Mouse (Mus musculus) heart, adult 8-10 months (tissue): ENCODE results near the gene Unc13d. TPM values are rescaled to one million over a fixed set of nuclear protein-coding genes. Genes with fewer than 3 reads are reported as not detected.
"Not testable (repeated sequence)": the region's sequence is repeated elsewhere in the genome, so short reads cannot be mapped to it uniquely, and the experiment has no call there.

ENCODE experiments used
- DNase-seq: peaks from one replicate; pipeline ENCODE4 v3.0.0; 2022; ENCODE audit warnings: low spot score
- total RNA-seq, 4 experiments: library from RNA; stranded (reverse); gene quantifications; 2 replicates each; pipeline ENCODE4 v1.2.4; 2022

The Unc13d gene
- total RNA-seq, 4 experiments from 2014 or later, result 0.41 to 1.4 (median 0.83) TPM

DNA sequence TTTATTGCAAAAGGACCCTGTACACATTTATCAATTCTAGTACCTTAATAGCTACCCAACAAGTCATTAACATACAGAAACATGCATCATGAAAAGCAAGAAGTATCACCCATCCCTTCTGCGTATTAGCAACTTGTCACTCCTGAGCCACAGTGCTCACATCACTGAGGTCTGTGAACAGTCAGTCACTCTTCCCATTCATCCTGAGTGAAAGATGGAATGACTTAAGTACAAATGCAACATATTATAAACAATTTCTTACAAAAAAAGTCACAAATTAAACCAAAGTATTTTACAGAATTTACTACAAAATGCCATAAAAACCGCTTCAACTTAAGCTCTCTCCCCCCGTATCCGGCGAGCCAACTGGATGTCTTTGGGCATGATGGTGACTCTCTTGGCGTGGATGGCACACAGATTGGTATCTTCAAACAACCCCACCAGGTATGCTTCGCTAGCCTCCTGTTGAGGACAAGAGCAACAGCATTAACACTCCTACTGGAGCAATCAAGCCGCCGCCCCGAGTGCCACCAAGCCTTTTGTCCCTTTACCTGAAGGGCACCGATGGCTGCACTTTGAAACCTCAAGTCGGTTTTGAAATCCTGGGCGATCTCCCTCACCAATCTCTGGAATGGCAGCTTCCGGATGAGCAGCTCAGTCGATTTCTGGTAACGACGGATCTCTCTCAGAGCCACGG, 54.5 kb downstream of the Unc13d start:
- DNase-seq, result not testable (repeated sequence)

DNA sequence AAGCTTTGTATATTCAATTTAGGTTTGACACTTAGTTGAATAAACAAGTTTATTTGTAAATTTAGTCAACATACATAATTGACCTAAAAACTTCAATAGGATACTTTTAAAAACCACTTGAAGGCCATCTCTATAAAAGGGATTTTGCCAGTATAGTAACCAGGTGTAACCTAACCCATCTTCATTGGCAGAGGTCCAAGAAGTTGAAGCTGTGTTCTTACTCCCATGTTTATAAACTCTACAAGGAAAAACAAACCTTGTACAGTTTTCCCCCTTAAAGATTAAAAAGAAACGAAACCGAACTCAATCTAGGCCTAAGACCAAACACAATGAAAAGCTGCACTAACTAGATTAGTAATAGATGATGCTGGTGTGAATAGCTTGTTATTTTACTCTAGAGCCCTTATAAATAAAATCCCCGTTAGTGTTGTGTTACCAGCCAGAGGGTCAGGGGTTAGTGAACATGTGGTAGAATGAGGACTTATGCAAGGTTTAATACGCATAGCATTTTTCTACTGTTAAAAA, 55.4 kb downstream of the Unc13d start:
- DNase-seq, result no peak

DNA sequence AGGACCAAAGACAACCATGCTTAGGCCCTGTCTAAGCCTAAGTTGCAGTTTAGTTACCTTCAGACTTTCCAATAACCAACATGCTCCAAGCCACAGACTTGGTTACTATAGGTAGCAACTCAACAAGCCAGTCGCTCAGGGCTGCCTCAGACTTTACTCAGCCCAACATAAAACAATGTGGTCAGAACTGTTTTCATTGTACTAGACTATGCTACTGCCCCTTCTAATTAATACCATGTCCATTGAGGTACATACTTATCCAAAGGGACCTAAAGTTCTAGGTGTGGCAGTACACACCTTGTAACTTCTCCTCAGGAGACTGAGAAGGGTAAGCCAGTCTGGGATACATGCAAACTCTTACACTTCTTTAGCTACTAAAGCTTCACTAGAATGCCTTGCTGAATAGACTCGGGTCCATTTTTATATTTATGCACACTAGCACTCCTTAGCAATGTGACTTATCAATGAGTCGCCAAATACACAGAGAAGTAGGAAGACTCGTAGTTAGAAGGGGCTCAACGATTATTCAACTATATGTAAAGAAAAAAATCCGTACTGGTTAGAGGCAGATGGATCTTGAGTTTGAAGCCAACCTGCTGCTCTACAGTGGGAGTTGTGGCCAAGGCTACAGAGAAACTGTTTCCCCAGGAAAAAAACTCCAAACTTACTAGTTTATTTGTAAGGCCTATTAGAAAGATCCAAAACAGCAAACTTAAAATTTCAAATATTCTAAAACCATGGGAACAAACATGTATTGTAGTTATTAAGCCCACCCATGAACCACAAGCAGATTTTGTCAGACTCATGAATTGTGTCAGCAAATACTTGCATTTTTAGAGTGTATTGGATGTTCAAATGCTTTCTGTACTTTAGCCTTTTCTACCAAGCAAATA, 56.2 kb downstream of the Unc13d start:
- no peak for DNase-seq

- DNase-seq, result no peak
Observed at GRCm38 (mm10) chr11:116020519-116020922, 57.2 kb downstream of the Unc13d start.

DNA sequence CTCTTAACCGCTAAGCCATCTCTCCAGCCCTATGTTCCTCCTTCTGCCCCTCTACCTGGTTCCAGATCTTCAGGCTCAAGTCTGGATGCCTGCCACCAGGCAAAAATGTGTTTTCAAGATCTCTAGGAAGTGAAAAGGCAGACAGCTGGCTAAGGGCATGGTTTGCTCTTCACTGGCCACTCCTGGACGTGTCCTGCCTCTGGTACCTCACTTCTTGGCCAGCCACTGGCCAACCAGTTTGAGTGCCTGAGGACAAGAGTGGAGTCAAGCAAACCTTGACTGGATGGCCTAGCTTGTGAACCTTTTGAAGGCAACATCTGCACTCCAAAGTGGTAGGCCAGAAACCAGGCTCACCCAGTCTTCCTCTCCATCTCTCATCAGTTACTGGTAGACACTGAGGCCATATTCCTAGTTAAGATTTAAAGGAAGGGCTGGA, 57.8 kb downstream of the Unc13d start:
- DNase-seq, result no peak

DNA sequence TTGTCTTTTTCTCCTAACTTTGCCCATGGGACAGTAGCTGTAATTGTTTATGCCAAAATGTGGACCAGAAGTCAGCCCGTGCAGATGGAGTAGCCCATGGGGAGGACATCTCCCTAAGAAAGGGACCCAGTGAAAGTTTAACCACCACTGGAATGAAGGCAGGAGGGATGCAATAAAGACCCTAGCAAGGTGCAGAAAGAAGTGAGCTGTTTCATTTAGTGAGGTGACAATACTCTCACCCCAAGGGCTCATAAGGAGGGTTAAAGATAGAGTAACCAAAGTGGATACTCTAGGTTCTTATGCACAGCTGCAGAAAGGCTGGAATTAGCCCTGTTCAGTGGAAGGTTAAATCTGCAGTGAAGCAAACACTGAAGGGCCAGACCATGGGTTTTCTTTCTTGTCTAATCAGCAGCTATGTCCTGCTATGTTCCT, 58.4 kb downstream of the Unc13d start:
- no peak for DNase-seq

- not testable (repeated sequence) for DNase-seq
Observed at GRCm38 (mm10) chr11:116018867-116019266, 58.9 kb downstream of the Unc13d start.

DNA sequence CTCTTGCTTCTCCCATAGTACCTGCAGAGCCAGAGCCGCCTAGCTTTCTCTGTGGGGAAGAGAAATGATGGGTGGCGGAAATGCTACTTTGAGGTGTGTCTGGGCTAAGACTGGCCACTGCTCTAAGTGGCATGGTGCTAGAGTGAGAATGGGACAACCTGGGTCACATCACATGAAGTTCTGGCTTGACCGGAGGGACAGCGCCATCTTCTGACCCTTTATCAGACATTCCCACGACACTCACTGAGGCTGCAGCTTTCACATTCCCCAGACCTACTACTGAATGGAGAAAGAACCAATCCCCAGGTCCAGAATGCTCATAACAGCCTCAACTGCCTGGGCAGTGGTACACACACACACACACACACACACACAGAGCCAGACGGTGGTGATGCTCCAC, 59.7 kb downstream of the Unc13d start:
- no peak for DNase-seq

DNA sequence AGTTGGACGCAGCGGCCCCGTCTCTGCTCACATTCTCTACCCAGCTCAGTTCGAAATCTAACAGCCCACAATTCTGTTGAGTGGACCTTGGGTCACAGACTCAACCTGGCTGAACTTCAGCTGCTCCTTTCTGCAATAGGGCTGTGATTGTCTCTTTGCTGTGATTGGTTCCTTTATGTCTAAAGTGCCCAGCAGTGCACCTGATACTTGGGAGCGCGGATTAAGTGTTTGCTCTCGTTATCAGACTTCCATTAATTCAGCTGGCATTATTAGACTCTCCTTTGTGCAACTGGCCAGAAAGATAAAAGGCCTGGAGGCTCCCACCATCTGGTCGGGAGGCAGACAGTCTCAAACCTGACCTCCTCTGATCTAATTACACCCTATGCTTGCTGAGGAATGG, 62.9 kb downstream of the Unc13d start:
- DNase-seq, result no peak

DNA sequence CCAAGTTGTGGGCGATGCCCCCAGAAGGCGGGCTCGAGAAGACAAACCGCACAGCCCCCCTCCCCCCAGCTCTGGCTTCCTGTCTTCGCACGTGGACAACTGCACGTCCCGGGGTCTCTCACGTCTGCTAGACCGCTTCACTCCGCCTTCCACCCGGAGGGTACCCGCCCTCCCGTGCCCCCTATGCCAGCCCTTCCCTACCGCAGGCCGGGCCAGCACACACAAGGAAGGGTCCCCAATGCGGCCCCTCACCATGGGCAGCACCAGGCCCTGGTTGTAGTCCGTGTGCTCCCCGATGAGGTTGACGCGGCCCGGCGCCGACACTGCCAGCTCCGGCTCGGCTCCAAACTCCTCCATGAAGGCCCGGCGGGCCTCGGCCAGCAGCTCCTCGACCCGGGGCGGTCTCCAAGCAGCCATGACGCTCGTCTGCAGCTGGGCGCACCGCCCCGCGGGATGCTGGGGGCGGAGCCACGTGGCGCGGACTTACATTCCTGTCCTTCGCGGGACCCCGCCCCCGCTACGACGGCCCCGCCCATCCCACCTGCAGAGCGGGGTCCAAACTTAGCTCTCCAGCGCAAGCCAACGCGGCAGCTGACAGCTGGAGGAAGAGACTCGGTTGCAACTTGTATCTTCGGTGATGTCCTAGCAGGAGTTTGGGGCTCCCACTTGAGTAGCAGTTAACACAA, 65.4 kb downstream of the Unc13d start, which contains the start of gene Galk1:
TSS of gene Galk1 (minus strand) at position 458 of the 686 bp plus-strand sequence.
- peak; percentile 78 for DNase-seq

Other genes starting within 250 kb of the Unc13d start
- gene Myo15b, start 219.6 kb downstream of the Unc13d start, total RNA-seq, result under 1 TPM in 1 of 4 experiments, not detected in 3; 0.06 TPM
- 10 to 100 TPM; 11.0 to 28.2 (median 14.6) TPM for gene Smim5, start 178.0 kb downstream of the Unc13d start, total RNA-seq
- gene Smim6, start 165.9 kb downstream of the Unc13d start, total RNA-seq, result not detected
- gene Sap30bp, start 144.7 kb downstream of the Unc13d start, total RNA-seq, result 10 to 100 TPM; 14.7 to 21.3 (median 16.2) TPM
- 10 to 100 TPM in 1 of 4 experiments, 1 to 10 TPM in 3; 6.8 to 14.7 (median 8.2) TPM for gene Recql5, start 144.5 kb downstream of the Unc13d start, total RNA-seq
- gene Itgb4, start 103.3 kb downstream of the Unc13d start, total RNA-seq, result 1 to 10 TPM; 2.3 to 3.1 (median 3.0) TPM
- 10 to 100 TPM; 12.5 to 16.0 (median 15.0) TPM for gene Galk1, start 65.2 kb downstream of the Unc13d start, total RNA-seq
- 100 to 1,000 TPM in 3 of 4 experiments, 10 to 100 TPM in 1; 92.7 to 141 (median 123) TPM for gene H3f3b, start 50.0 kb downstream of the Unc13d start, total RNA-seq
- 1 to 10 TPM; 7.2 to 9.4 (median 7.8) TPM for gene Unk, start 47.6 kb downstream of the Unc13d start, total RNA-seq
- 100 to 1,000 TPM; 108 to 126 (median 116) TPM for gene Wbp2, start 9.0 kb upstream of the Unc13d start, total RNA-seq
- gene Trim47, start 49.2 kb upstream of the Unc13d start, total RNA-seq, result 10 to 100 TPM; 17.9 to 25.7 (median 22.1) TPM
- gene Trim65, start 53.2 kb upstream of the Unc13d start, total RNA-seq, result 1 to 10 TPM; 6.6 to 8.2 (median 7.6) TPM
- 10 to 100 TPM; 60.0 to 66.2 (median 63.9) TPM for gene Mrpl38, start 60.9 kb upstream of the Unc13d start, total RNA-seq
- gene Fbf1, start 90.2 kb upstream of the Unc13d start, total RNA-seq, result 10 to 100 TPM; 14.5 to 16.4 (median 15.2) TPM
- 10 to 100 TPM; 10.1 to 15.1 (median 10.8) TPM for gene Ten1, start 120.9 kb upstream of the Unc13d start, total RNA-seq
- 100 to 1,000 TPM; 199 to 220 (median 213) TPM for gene Acox1, start 121.1 kb upstream of the Unc13d start, total RNA-seq
- under 1 TPM; 0.49 to 0.94 (median 0.56) TPM for gene Evpl, start 160.1 kb upstream of the Unc13d start, total RNA-seq
- 10 to 100 TPM; 61.3 to 72.1 (median 66.2) TPM for gene Srp68, start 196.3 kb upstream of the Unc13d start, total RNA-seq
- not detected for gene Galr2, start 203.0 kb upstream of the Unc13d start, total RNA-seq
- 10 to 100 TPM; 49.0 to 65.8 (median 54.2) TPM for gene Exoc7, start 229.3 kb upstream of the Unc13d start, total RNA-seq